Mouse (Mus musculus) CD8-positive naive resting alpha-beta T cell, adult 2 months (primary cell): ENCODE results near the gene Fyn.

ENCODE experiments used
- DNase-seq, 2 experiments: peaks; one replicate each; pipeline ENCODE4 v3.0.0; 2022; ENCODE audit warnings: low read depth in 2 of 2, low spot score in 2 of 2

The Fyn gene

DNA sequence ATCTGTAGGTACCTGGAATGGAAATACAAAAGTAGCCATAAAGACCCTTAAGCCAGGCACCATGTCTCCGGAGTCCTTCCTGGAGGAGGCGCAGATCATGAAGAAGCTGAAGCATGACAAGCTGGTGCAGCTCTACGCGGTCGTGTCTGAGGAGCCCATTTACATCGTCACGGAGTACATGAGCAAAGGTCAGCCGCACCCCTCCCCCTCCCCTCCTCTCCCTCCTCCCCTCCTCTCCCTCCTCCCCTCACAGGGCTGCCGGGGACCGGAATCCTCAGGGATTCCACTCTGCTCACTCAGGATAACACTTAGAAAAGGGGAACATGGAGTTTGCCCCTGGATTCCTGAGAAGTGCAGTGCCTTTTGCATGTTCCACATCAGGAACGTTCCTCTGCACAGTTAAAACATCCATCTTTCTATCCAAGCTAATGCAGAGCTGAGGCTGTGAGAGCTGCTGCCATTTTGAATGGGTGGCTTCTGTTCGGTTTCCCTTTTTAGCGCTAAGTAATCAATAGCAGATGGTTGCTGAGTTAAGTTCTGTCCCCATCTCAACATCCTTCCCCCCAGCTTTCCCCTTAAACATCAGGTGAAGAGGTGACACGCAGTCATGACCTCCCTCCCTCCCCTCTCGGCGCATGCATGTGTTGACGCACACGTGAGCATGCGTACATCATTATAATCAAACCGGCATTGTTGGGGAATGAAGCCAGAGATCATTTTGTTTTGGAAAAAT is 163.5 kb downstream of the Fyn start:
- DNase-seq: no peak

DNA sequence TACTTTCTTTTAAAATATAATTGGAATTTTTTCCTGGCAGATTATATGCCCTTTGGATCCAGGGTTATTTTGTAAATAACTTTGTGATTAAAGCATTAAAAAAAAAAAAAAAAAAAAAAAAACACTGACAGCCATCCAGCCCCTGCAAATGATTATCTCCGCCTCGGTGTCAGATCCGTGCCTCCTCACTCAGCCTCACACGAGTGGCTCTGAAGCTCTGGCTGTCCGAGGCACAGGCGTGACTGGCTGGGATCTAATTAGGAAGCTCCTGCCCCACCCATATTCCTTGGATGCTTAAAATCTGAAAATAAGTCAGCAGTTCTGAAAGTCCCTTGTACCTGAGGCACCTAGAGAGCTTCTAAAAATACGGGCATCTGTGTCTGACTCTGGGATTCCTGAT is 164.2 kb downstream of the Fyn start:
- DNase-seq: no peak

DNA sequence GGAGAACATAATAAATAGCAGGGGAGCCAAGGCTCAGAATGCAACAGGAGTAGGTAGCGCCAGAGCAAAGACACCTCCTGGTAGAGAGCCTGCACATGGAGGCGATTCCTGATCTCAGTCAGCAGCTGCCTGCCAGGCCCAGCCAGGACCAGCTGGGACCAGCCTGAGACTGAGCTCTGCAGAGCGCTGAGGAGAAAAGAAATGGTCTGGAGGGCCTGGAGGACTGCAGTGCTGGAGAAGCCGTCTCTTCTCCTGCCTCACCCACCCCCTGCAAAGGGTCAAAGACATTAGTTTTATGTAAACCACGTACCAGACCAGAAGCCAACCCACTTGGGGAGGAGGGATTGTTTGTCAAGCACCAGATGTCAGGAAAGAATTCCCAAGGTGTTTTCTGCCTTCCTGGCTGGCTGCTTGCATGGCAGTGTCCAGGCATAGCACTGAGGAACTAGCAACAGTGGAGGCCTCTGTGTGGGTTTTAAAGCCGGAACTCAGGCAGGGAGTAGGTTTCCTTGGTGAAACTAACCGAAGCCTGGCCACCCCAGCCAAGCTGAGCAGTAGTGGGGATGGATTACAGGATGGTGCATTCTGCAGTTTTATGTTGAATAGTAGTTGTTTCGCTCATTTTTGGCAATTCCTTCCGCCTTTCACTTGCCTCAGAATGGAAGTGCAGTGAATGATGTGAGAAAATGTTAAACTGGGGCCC is 165.8 kb downstream of the Fyn start:
- no peak for DNase-seq

DNA sequence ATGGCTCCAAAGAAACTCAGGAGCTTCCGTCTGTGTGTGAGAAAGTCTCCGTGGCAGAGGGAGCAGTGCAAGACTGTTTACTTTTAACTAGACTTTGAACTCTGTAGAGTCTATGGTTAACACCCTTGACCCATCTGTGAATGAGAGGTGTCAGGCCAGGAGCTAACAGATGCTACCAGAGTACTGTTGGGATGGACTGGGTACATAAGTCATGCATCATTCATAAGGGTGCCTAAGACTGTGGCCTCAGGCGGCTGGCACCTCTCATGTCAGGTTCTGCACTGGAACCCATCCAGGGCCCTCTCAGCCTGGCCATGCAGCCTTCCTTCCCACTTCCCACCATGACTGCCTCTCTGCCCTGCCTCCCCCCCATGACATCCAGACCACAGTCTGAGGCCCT is 166.7 kb downstream of the Fyn start:
- no peak for DNase-seq

DNA sequence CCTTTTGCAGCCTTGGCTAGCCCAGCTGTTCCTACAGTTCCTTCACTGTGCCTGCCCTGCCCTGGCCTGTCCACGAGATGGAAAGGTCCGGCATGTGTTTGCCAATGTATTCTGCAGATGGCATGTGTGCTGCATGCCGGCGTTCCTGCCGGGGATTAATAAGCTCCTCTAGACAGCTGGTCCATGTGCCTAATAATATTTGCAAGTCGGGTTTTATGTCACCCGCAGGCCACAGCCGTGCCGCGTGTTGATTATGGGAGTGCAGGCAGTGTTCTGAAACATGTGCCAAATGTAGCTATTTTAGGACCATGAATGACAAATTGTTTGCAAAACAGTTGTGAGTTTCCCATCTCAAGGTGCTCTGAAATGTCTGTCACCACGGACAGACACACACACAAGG is 167.6 kb downstream of the Fyn start:
- DNase-seq: no peak

DNA sequence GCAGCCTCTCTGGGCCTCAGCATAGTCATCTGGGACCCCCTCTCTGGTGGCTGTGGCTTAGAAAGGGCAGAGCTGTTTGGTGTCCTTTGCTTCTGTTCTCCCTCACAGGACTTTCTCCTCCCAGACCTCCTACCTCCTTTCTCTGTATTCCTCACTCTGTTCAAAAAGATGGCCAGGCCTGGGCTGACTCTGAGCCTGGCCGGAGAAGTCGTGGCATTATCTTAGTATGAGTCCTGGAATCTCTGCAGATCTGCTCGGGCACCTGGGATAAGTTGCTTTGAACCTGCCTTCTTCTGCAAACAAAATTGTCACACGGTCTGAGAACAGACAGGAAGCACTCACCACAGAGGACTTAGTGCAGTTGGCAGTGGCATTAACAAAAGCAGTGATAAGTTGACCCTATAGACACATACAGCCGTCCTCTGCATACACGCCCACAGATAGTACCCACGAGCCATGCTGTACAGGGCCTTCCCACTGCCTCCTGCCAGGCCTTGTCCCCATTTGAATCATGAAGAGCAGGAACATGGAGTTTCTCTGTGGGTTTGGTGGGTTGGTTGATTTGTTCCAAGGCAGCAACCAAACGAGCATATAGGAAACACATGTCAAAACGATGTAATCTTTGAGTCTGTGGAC is 171.5 kb downstream of the Fyn start:
- no peak for DNase-seq

DNA sequence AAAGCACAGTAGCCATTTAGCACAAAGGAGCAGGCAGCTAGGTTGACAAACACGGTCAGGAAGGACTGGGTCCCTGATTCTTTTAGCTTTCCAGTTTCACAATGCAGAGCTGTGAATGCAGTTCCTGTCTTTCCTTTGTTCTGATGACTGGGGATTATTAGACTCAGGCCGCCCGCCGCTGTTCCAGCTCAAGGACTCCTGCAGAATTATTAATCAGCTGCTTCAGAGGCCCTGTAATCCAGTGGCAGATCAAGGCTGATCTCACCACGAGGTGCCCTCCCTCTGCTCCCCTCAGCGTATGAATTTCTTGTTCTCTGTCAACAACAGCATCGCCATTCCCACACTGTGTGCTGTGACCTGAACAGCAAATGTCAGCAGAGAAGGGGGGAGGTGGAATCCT is 172.3 kb downstream of the Fyn start:
- DNase-seq: no peak

DNA sequence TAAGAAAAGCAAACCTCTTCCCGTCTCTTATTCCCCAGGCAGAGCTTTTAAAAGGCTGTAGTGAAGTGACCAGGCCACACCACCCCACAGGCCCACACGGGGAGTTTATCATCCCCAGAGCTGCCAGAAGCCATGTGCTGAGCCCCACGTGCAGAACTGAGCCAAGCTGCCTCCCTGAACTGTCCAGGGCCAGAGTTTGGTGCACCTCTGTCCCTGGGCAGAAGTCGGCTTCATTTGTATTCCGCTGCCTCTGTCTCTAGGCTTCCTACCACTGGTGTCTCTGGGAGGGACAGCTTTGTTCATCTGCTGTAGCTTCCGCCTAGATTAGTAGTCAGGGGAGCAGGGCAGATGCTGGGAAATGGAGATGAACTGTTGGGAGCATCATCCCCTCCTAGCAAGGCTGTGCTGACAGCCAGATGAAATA is 172.8 kb downstream of the Fyn start:
- DNase-seq: no peak

DNA sequence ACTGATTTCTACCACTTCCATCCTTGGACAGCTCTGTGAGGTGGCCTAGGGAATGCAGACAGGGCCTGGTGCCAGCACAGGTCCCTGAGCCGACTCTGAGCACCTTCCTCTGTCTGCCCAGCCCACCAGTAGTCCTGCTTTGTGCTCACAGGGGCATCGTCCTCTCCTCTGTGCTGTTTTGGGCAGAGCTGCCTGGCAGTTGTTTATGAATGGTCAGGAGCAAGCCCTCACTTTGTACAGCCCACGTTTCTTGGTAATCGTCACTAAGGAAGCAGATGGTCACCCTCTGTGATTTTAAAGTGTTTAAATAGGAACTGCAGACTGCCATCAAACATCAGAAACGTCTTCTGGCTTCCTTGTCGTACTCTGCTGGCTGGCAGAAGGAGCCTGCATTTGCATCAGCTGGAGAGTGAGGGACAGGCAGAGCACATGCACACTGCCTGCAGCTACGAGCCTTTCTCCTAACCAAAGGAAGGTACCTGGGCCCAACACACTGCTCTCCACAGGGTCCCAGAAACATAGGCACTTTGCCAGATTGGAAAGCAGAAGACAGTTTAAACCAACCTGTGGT is 173.4 kb downstream of the Fyn start:
- DNase-seq: no peak

DNA sequence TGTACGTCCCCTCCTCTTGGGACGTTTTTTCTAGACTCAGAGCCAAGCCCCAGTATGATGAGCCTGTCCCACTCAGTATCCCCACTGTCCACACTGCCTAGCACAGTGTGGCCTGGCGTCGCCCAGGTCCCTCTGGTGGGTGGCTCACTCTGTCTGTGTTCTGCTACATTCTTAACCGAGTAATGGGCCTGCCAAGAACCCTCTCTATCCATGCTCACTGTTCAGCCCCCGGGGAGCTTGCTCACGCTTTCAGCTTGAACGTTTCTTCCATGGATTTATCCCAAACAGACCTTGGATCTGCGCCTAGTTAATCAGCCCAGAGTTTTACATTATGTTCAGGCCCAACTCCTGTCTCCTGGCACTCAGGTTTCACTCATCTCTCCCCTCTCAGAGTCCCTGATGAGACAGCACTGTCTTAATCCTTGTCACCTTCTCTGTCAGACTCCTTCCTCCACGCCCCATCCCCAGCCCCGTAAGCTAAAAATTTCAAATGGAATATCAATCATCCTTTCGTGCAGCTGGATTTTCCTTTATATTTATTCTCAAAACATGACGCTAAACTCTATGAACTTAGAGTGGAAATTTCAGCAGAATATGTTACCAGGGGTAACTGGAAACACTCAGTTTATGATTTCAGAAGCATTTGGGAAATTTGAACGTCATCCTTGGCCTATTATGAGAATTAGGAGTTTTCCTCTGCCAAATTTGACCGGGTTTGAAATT is 174.0 kb downstream of the Fyn start:
- no peak for DNase-seq

DNA sequence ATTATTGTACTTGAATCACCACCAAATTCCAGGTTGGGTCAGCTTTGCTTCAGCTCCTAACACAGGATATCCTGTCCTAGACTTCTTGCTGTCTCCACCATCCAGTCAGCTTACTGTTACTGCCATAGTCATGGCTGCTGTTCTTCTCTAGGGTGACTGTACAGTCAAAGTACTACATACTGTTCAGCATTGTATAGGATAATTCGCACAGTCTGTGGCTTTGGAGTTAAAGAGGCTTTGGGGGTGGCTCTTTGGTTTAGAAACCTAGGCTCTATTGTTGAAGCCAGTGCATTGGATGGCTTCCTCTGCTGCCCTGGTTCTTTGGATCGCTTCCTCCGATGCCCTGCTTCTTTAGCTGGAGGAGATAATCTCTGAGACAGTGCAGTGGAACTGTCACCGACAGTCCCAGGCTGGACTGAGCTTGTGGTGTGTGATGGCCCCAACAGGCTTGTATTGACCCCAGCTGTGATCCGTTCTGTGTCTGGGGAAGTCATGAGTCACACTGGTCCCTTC is 174.7 kb downstream of the Fyn start:
- DNase-seq: no peak

DNA sequence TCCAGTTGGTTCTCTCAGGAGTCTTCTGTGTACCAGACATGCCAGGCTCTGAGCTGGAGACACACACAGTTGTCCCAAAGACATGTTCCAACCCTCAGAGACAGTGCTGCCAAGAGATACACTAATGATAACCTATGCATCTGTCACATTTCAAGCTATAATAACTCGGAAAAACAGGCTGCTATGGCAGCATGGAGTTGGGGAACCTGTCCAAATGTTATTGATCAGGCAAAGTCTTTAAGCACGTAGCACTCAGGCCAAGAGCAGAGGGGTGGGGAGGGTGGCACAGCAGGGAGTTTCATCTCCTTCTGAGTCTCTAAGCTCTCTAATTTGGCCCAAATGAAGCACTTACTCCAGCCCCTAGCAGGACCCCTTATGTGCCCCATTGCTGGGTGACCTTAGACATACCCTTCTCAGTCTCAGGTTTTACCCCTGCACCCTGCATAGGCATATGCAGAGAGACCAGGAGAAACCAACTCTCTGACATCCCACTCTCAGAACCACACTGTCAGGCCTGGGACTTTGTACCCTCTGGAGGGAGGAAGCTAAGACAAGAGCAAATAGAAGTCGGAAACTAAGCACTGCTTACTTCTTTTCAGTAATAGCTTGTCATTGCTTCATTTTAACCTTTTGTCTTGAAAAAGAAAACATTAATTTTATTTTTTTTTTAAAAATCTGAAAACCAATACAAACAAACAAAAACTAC is 178.9 kb downstream of the Fyn start:
- no peak for DNase-seq

DNA sequence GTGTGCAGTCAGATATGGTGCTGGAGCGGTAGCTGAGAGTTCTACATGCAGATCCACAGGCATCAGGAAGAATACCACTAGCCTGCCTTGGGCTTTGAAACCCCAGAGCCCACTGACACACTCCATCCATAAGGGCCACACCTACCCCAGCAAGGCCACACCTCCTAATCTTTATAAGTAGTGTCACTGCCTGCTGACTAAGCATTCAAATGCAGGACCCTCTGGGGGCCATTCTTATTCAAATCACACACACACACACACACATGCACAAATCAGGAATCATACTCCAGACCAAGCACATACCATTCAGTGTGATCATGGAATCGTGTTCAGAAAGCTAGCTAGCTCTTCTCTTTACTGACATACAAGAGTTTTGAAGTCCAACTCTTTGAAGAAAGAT is 182.1 kb downstream of the Fyn start:
- no peak for DNase-seq

DNA sequence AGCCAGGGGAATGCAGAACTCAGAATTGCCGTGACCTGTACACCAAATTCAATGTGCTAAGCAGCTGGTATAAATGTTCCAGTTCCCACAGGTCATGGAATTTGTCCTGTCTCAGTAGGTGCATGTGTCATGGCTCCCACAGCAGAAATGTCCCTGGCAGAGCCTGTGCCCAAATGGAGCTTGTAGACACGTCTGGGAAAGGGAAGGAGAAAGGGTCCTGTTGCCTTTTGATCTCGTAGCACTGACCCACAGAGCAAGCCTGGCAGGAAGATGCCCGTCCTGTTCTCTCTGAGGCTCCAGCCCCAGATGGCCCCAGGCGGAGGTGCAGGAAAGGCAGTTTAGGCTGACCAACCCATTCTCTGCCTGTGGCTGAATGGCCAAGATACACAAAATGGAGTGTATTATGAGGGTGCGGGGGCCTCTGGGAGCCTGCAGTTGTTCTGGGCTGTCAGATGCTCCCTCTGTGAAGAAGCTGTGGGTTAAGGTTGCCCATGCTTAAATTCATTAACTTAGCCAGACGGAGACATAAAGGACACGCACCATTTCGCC is 183.1 kb downstream of the Fyn start:
- no peak for DNase-seq

DNA sequence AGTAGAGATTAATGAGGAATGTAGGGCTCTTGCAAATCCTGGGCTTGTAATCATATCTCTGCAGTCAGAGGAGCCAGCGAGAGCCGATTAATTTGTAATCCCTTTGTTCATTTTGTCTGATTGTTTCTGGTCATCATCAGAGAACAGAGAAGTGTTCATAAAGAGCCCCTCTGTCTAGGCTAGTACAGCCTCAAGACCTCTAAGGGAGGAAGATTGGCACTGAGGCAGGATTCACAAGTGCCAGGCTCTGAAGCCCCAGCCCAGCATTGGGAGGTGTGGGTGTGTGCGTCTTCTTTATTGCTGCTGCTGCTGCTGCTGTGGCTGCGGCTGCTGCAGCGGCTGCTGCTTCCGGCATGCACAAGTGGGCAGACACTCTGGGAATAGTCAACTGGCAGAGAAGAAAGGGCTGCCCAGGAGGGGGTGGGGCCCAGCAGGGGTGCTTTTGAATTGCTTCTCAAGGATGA is 183.7 kb downstream of the Fyn start:
- DNase-seq: no peak

DNA sequence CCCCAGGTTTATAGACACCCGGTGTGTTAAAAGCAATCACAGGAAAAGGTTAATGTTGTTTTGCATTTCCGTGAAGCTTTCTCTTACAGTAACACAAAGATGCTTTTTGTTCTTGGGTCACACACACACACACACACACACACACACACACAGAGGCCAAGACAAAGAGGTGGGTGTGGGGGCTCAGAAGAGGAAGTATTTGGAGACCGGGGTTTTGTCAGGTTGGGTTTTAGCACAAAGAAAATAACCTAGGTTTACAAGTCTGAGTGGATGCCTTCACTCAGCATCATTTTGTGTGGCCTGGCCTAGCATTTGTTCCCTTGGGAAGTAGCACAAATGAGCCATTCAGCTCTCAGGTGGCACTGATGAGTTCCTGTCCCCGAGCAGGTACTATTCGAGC is 184.2 kb downstream of the Fyn start:
- DNase-seq: no peak

DNA sequence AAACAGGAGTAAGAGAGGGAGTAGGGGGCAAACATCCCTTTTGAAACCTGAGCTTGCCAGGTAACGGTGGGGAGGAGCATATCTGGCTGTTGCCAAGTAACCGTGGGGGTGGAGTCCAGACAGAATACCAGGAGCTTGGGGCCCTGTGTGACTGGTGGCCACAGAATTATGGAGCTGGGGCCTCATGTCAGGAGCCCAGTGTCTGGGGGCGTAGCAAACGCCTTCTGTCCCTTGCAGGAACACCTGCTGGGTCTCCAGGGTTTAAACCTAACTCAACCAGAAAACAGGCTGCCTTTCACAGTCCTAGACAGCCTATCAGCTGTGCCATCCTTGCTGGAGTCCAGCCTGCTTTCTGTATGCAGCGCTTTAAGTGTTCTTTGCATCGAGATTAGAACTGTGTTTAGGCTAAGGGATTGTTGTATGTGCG is 186.6 kb downstream of the Fyn start:
- no peak for DNase-seq

DNA sequence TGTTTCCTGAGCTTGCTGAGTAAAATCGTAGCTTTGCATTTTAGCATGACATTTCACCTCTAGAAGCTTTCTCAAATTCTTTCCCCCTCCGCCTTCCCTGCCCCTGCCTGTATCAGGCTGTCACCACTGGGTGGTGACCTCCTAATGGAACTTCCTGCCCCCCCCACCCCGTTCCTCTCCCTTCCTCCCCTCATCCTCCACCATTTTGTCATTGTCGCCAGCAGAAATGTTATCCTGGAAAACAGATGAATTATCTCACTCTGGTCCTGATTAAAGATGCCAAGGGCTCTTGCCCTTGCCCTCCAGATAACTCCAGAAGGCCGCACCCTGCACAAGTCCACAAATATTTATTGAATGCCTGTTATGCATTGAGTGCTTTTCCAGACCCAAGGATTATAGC is 187.1 kb downstream of the Fyn start:
- no peak for DNase-seq

DNA sequence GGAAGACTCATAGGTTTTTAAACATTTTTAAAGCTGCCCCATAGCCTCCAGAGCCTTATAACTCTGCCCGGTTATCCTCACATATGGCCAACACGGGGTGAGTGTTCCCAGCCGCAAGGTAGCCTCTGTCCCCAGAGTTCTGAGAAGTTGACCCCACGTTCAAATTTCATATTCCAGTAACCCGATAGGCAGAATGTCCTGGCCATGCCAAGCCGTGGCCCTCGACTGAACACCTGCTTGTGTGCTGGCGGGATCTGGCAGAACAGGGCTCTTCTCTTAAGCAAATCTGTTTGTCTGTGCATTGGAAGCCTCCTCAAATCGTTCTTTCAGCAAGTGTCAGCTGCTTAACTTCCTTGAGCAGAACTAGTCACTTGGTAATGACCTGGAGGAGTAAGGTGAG is 188.7 kb downstream of the Fyn start:
- DNase-seq: no peak

DNA sequence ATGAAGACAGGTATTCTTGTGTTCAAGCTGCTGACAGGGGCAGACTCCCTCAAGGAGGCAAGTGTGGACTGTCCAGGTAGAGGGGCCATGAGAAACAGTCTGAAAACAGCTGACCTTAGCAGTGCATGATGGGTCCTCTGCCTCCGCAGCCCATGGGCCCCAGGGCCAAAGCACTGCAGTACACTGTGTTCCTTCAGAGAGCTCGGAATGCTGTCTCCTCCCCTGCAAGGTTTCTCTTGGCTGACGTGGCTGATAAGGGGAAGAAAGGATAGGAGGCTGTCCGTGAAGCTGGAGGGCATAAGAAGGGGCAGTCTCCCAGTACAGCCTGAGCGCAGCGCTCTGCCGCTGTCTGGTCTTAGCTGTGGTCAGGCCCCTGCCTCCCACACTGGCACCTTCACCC is 189.2 kb downstream of the Fyn start:
- DNase-seq: no peak
